Mouse (Mus musculus) skeletal muscle tissue, adult 2 months (tissue): ENCODE data around the gene Zcchc24.

ENCODE experiments used
- DNase-seq: peaks from one replicate; pipeline ENCODE4 v3.0.0-alpha.2; 2012; ENCODE audit warnings: low read depth, low spot score

Gene Zcchc24

DNA sequence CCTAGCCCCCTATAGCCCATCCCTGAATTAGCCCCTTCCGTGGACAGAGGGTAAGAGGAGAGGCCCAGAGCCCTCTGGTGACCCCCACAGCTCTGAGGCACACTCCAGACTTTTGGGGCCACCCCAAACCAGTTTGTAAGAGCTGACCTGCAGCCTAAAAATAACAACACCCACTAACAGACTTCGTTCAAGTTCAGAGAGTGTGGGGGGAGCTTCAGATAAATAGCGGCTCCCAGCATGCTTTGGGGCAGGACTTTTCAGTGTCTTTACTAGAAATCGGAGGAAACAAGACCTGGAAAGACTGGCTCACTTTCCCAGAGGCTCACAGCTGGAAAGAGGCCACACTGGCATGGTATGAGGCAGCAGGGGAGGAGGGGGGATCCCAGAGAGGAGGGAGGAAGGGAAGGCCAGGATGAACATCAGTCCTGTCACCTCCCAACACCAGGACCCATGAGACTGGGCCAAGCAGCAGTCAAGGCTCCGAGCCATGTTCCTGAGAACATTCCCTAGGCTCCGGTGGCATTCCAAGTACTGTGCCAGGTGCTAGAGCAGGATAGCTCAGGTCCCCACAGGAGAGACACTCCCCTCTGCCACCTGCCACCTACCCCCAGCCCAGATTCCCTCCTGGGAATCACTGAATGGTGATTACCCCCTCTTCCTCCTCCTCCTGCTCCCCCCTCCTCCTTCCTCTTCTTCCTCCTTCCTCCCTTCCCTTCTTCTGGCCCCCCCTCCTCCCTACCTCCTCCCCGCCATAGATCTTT is 20.7 kb downstream of the Zcchc24 start:
- no peak for DNase-seq

DNA sequence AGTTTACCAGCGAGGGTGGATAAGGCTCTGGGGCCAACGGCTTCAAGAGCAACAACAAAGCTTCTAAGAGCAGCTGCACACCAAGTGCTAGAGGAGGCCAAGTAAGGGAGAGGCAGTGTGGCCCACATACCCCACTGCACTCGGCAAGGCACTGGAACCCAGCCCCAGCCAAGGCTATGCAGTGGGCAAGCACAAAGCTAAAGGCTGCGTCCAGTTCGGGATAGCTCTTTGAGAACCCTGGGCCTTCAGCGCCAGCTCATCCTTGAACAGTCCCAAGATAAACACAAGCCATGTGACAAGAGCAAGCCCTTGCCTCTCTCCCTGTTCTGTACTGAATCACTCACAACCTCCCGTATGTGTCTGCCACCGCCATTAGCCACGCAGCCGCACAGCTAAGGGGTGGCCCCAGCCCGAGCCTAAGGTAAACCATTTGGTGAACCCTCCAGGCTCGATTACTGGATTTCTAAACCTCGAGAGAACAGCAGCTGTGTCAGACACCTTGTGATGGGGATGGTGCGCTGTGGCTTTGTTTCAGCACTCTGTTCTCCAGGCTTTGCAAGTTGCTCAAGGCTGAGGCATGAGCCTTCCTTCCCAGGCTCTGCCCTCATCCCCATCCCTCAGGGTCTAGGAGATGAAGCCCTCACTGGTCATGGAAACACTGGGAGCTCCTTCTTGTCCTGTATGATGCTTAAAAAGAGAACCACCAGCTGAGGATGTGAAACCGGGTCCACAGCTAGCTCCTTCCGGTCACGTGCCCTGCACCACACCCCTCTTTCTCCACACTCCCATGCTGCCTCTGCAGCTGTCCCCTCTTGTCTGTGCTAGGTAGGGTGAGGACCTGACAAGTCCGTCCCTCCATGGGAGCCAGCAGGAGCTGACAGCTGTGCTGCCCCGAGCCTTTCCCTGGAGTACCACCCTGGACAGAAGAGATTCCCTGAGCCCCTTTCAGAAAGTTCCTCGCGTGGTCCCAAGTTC is 21.6 kb downstream of the Zcchc24 start:
- DNase-seq = no peak

DNA sequence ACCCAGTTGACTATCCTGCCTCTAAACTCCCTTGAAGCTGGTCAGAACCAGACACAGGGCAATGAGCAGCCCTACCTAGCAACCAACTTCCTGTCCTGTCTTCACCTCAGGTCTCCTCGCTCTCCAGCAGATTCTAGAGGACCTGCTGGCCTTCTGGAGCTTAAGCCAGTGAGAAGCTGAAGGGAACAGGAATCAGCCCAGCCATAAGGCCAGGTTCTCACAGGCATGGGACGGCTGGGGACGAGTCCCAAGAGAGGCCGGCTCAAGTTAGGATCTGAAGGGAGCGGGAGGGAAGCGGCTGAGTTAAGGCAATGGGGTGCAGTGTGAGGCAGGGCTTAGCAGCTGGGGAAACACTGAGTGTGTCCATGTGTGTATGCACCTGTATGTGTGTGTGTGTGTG is 22.5 kb downstream of the Zcchc24 start:
- no peak for DNase-seq

DNA sequence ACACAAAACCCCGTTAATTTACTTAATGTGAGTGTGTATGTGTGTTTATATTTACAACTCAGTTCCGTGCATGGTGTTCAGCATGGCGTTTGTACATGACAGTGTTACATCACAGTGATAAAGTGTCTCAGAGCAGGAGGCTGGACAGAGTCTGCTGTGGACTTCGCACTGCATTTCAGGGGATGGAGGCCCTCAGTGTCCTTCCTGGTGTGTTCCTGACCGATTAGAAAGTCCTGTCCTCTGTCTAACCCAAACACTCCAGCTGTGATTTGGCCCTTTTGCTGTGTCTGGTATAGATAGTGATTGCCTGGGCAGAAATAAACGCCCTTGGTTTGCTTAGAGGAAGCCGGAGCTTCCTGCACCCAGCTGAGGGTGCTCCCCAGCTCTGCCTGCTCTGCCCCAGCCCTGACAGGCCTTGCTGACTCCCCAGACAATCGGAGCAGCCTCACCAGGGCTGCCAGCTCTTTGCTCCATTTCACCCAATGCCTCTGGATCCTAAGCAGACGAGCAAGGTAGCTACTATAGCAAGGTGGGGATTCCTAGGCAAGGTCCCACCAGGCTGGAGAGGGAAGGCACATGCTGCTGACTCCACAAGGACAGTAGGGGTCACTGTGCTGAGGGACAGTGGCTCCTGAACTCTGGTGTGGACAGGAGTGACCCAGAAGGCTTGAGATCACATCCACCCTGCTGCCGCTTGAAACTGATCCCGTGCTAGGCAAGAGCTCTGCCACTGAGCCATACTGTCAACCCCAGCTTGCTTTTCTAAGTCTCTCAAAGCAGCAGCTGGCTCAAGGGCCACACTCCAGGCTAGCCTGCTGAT is 23.3 kb downstream of the Zcchc24 start:
- no peak for DNase-seq

DNA sequence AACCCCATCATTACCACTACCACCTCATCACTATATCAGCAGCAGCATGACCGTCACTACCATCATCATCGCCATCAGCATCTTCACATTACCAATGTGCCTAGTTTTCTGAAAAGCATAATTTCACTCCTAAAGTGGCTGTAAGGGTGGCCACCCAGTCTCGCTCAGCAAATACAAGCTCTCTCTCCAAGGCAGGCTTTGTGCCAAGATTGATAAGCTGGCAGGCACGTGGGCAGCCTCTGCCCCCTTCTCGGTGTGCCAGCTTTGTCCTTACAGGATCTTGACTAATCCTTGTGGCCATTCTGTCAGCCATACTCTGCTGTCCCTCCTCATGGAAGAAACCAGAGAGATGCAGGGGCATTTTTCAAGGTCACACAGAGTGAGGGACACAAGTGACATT is 25.9 kb downstream of the Zcchc24 start:
- no peak for DNase-seq

DNA sequence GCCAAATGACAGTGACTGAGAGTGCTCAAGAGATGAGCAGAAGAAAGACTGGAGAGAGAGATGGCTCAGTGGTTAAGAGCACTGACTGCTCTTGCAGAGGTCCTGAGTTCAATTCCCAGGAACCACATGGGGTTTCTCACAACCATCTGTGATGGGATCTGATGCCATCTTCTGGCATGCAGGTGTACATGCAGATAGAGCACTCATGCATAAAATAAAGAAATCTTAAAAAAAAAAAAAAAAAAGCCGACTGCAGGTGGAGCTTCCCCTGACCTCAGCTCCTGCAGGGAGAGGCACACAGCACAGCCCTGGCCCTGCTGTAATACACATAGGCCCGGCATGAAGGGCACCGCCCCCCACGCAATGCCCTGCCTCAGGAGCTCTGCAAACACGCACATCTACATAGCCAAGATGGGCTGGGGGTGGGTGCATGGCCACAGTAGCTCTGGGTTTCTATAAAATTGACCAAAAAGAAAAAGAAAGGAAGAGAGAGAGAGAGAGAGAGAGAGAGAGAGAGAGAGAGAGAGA is 26.9 kb downstream of the Zcchc24 start:
- DNase-seq = no peak

DNA sequence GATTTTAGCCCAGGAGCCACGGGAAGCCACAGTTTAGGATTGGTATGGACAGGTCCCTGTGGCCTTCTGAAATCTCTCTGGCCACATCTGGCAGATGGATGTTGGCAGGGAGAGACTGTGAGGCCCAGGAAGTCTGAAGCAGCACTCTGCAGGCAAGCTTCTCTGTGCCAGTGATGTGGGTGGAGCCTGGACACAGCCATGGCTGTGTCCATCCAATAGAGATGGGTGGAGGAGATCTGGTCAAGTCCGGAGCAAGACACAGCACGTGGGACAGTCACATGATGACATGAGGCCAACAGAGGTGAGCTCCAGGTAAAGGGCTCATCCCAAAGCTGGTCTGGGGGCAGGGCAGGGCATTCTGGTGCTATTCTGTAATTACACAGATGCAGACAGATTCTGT is 27.6 kb downstream of the Zcchc24 start:
- no peak for DNase-seq

DNA sequence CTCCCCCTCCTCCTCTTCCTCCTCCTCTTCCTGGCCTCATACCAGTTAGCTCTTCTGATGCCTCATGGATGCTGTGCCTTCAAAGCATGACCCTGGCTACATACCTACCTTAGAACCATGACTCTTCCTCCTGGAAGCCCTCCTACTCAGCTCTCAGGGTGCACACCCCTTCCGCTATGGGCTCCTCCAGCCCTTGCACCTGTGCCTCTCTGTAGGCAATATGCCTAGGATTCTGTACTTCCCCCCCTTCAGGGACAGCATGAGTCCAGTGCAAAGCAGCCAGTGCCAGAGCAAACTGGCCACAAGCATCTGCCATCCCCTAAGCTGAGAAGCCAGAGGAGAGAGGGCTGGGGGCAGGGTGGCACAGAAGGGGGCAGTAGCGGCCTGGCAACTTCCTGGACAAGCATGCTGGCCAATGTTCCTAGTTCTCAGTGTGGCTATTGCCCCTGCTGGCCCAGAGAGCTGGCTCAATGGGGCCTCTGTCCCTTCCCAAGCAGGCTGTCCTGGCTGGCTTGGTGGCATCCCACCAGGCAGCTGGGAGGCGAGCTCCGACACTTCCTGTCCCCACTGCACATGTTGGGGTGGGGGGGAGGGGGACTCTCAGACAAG is 28.8 kb downstream of the Zcchc24 start:
- DNase-seq = no peak

DNA sequence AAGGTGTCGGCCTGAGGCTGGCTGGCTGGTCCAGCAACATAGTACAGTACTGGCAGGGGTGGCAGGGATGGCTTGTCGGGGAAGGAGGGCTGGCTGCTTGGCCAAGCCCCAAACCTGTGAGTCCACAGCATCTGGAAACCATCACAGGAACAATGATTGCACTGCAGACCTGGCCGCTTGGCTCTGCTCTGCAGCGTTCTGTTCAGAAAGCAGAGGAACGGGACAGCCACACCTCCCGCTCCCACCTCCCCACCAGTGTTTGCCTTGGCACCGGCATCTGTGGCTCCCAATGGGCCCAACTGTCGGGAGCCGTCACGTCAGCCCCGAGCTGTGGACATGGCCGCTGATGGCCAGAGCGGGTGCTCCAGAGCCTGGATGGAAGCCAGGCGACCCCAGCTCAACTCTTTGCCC is 30.2 kb downstream of the Zcchc24 start:
- no peak for DNase-seq

DNA sequence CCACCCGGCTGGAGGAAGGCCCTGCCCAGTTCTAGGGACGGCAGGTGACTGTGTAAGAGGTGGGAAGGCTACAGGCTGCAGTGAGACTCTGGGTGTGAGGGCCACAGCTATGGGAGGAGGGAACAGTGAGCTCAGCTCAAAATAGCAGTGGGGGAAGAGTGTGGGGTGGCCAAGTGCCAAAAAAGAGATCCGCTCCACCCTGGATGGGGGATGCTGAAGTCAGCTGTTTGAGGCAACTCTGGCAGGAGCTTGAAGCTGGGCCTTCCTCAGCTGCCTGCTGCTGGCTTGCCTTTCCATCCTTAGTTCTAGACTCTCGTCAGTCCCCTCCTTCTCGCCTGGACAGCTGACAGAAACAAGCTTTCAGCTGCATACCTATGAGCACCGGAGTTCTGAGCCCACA is 32.2 kb downstream of the Zcchc24 start:
- peak; percentile 97 for DNase-seq

DNA sequence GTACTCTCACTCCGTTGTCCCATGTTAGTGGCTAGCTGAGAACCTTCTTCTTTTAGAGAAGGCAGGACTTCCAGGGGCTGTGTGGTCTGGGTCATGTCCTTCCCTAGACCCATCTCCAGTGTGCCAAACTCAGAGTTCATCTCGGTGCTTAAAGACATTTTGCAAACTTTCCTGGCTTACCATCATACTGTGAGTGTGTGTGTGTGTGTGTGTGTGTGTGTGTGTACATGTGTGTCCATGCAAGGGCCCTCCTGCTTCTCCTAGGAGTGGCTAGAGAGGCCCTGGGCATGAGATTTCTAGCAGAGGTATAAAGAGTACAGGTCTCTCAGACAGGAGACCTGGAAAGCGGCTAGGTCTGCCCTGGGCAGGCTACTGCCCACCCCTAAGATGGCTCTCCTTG is 32.7 kb downstream of the Zcchc24 start:
- no peak for DNase-seq

DNA sequence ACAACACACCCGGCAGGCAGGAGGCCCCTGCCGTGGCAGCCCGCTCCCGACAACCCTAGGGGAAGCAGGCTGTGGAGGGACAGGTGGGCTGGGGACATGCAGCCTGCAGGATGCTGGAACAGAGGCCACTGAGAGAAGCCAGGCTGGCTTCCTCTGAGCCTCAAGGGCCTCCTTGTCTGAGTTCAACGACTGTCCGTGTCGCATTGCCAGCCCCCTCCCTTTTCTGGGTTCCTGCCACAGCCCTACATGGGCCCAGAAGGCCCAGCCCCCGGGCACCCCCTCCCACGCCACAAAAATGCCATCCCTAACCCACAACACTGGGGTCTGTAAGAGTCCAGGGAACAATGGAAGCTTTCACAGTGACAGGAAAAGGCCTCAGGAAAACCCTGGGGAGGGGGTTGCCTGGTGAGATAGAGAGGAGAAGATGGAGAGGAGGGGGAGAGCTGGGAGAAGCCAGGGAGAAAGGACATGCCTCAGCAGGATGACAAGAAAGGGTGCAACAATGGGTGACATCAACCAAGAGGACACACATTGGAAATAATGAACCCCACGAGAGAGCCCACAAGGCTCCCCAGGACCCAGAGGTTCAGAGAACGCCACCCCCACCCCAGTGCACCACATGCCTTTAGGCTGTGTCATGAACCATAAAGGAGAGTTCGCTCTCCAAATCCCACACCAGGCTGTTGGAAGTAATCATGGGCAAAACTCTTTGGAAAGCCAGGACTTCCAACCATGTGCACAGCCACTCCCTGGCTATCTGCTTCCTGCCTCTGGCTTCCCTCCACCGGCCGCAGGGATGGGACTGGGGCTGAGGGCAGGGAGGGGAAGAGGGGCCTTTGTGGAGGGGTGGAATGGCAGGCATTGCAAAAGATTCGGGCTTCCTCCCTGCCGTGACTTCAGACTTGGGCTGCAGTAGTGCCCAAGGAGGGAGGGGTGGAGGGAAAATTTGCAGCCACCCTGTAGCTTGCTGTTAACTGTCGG is 33.8 kb downstream of the Zcchc24 start:
- DNase-seq = no peak

DNA sequence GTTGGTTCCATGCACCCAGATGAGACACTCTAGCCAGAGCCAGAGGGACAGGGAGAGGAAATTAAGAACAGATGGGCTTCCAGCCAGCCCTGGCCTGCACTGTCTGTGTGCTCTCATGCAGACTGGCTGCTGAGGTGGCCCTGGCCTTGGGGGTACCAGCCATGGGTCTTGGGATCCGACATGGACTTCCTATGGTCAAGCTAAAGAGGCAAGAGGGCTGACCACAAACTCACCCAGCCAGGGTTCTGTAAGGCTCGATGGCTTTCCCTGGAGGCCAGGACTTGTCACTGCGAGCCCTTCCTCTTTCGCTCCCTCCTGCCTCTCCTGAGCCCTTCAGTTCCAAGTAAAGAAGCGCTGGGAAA is 41.7 kb downstream of the Zcchc24 start:
- no peak for DNase-seq

DNA sequence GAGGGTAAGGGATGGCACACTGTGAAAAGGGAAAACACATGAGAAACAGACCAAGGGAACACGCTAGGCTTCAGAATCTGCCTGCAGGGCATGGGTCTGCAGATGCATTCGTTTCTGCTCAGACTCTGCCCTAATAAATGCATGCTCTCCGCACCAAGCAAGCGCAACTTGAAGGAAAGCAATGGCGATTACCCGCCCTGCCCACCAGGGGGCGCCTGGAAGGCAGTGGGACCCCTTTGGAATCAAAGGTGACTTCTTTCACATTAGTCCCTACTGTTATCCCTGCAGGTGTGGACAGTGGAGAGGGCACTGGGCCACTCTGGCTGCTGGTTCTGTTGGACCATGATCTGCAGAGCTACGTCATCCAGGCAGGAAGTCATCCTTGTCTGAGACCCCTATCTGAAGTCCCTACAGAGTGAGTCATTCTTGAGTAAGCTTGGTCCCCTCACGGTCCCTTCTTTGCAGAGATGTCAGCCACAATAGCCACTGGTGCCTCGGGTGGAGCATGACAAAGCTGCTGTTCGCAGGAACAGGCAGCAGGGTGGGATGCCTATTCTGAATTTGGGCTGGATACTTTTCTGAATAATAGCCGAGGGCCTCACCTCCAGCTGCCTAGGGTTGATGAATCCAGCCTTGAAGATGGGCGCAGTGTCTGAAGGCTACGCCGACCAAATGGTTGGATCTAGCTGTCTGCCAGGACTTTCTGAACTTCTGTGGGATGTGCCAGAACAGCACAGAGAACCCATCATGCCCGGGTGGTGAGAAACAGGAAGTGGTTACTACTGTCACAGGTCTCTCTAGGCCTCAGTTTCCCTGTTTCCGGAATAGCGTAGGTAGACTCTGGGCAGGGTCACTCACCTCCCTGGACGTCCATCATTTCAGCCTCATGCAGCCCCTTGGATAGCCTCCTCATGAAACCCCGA is 42.4 kb downstream of the Zcchc24 start:
- DNase-seq = no peak

DNA sequence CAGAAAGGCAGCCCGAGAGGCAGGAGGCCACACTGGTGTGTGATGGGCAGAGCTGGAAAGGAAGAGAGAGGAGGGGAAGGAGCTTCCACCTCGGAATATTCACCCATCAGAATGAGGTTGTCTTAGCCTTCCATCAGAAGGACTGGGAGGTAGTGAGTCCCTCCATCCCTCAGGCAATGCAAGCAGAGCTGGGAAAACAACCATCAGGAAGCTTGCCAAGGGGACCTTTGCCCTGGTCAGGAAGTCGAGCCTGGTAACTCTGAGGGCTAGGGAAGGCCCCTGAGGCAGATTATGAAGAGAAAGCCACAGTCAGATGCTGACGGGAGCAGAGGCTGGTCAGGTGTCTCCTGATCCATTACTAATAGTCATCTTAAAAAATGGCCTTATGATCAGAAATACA is 43.1 kb downstream of the Zcchc24 start:
- no peak for DNase-seq

DNA sequence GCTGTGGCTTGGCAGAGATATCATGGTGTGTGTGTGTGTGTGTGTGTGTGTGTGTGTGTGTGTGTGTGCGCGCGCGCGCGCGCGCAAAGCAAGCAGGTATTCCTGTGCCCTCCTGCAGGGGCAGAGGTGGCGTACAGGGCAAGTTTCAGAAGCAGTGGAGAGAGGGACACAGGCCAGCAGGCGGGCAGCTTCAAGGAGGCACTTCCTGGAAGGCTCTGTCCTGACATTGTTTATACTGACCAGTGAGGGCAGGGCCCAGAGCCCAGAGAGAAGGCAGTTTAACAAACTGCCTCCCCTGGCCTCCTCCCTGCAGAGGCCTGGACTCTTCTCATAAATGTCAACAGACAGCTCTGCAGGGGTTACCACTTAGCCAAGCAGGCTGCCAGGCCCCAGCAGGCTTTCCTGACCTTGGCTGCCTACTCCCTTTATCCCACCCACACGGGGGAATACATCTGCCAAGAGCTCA is 43.8 kb downstream of the Zcchc24 start:
- no peak for DNase-seq

DNA sequence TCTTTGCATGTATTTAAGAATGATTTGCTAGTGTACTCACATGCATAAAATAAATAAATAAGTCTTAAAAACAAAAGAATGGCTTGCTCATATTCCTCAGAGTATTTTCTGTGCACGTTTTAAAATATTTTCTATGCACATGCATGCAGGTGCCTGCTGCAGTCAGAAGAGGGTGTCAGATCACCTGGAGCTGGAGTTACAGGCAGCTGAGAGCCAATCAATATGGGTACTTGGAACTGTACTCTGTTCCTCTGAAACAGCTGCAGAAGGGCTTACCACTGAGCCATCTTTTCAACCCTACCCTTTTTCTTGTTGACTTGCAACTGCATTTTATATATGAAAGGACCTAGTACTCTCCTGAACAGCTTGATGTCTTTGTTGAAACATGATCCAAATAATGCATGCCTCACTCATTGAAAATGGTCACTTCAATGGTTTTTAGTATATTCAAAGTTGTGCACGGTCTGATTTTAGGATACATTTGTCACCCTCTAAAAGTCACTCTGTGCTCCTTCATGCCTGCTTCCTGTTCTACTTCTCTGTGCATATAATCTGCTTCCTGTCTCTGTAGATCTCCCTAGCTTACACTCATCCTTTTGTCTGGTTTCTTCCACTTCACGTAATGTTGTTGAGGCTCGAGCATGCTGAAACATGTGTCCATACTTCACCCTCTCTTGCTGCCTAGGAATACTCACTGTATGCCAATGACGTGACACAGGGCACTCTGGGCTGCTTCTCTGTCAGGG is 47.7 kb downstream of the Zcchc24 start:
- DNase-seq = no peak

DNA sequence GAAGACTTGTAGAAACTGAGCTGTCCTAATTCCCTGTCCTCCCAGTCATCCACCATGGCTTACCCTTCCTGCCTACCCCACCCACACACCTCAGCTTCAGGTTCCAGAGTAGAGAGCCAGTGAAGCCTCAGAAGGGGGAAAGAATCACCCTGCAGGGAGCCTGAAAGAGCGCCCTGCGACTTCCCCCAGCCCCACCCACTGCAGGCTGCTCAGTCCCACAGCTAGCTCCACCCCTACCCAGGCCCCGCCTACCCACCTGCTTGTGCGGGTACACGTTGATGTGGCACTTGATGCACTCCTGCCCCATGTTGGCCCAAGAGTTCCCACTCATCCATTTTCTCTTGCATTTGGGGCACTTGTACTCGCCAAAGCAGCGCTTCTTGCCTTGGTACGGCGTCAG is 49.5 kb downstream of the Zcchc24 start:
- DNase-seq = no peak
